Mouse (Mus musculus) lung, adult 2 months (tissue): ENCODE data around the gene Olfr441. TPM values are rescaled to one million over a fixed set of nuclear protein-coding genes. Genes with fewer than 3 reads are reported as not detected.
"Not testable (repeated sequence)": the region's sequence is repeated elsewhere in the genome, so short reads cannot be mapped to it uniquely, and the experiment has no call there.

Experiments used
- DNase-seq: peaks from one replicate; pipeline ENCODE4 v3.0.0; 2022
- H3K4me1 ChIP-seq: fragments of 200-500 bp; 2 replicates; pipeline ENCODE4 v1.6.1; 2011; ENCODE audit warnings: low read length; ENCODE audit not compliant: control insufficient read depth, insufficient read depth
- H3K4me3 ChIP-seq: fragments of 200-500 bp; replicated peaks from 2 replicates; pipeline ENCODE3; 2011; ENCODE audit warnings: low read depth, mild to moderate bottlenecking, control low read depth, low read length; ENCODE audit errors: extremely low read depth
- CTCF ChIP-seq: fragments of 200-500 bp; IDR thresholded peaks from 2 replicates; pipeline ENCODE4 v1.5.1; 2011; ENCODE audit warnings: mild to moderate bottlenecking, low read length, control low read depth; ENCODE audit not compliant: insufficient read depth
- POLR2A ChIP-seq: fragments of 200-500 bp; IDR thresholded peaks from 2 replicates; pipeline ENCODE4 v1.6.1; 2011; ENCODE audit warnings: low read depth, mild to moderate bottlenecking, control low read depth, low read length, borderline replicate concordance; ENCODE audit errors: extremely low read depth
- WGBS: fragments of 180-500 bp; shearing (Covaris S2); methylation state at CpG from one replicate; pipeline ENCODE4 v1.1.7; 2018; 5-methylcytosine and 5-hydroxymethylcytosine counted together
- polyA plus RNA-seq: library from polyadenylated mRNA; depleted of rRNA; stranded (reverse); fragments of >200 nt; gene quantifications from 2 replicates; pipeline ENCODE4 v1.2.3, GENCODE M21; 2012; rRNA removed

Olfr441 gene
- not detected in 2 replicates for polyA plus RNA-seq

GRCm38 (mm10) chr6:43106069-43106468 is at the start of gene Olfr441:
Gene Olfr441, plus strand, starts transcription at chr6:43106369.
- H3K4me1 ChIP-seq, DNase-seq, H3K4me3 ChIP-seq: not testable (repeated sequence)
- WGBS, result 88% methylated on average over 1 of the region's 1 CpGs

- 9% methylated on average over 2 of the region's 2 CpGs for WGBS
- no peaks in the 10 kb centered on the region for H3K4me1 ChIP-seq
- TF ChIP-seq CTCF (no peak), POLR2A (no peak)
- H3K4me3 ChIP-seq, result no peak overlapping the region
- no peak for DNase-seq
Observed at GRCm38 (mm10) chr6:43078750-43079149, 27.4 kb upstream of the Olfr441 start.

GRCm38 (mm10) chr6:43081405-43081804 is 24.8 kb upstream of the Olfr441 start:
- not testable (repeated sequence) for DNase-seq, H3K4me3 ChIP-seq, H3K4me1 ChIP-seq

GRCm38 (mm10) chr6:43146267-43146666 is 40.1 kb downstream of the Olfr441 start, which contains the start of gene Olfr237-ps1:
Gene Olfr237-ps1, plus strand, starts transcription at chr6:43146567.
- DNase-seq, H3K4me3 ChIP-seq, H3K4me1 ChIP-seq: not testable (repeated sequence)
- 73% methylated on average over 2 of the region's 2 CpGs for WGBS

DNA sequence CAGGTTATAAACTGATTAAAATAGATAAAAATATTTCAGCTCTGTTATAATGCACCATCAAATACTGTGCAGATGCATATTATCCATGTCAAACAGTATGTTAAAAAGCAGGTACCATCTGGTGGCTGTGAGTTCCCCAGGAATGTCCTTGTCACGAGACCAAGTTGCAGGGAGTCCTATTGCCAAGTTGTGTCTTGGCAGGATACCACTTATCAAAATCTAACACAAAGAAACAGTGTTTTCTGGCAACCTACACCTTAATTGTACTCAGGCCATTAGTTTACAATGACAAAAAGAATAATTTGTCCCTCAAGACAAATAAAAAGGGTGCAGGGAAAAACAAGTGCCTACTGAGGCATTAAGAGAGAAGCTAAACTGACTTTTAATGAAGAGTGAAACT is 53.3 kb downstream of the Olfr441 start:
- H3K4me3 ChIP-seq, result no peak overlapping the region
- DNase-seq, result no peak
- 39% methylated on average over 1 of the region's 1 CpGs for WGBS
- TF ChIP-seq POLR2A, result no peak
- no peak for TF ChIP-seq CTCF
- no peaks in the 10 kb centered on the region for H3K4me1 ChIP-seq

GRCm38 (mm10) chr6:43162982-43163381 is 56.8 kb downstream of the Olfr441 start, which contains the start of gene Olfr437:
Gene Olfr437, plus strand, starts transcription at chr6:43163282.
- TF ChIP-seq CTCF, result no peak
- TF ChIP-seq POLR2A, result no peak
- Histone ChIP-seq H3K4me1 (no peaks in the 10 kb centered on the region), H3K4me3 (no peak within 1 kb of the TSS)
- 62% methylated on average over 3 of the region's 3 CpGs for WGBS
- no peak for DNase-seq

- DNase-seq, result no peak
- Histone ChIP-seq H3K4me3 (no peak overlapping the region), H3K4me1 (no peaks in the 10 kb centered on the region)
- TF ChIP-seq POLR2A, result no peak
- no peak for TF ChIP-seq CTCF
- WGBS, result 91% methylated on average over 4 of the region's 4 CpGs
Observed at GRCm38 (mm10) chr6:43167246-43167645, 61.1 kb downstream of the Olfr441 start.

Other genes starting within 250 kb of the Olfr441 start
- gene Olfr448, start 215.9 kb upstream of the Olfr441 start, polyA plus RNA-seq, result not detected in 2 replicates
- gene Olfr447, start 197.5 kb upstream of the Olfr441 start, polyA plus RNA-seq, result not detected in 2 replicates
- not detected in 2 replicates for gene Olfr446, start 185.0 kb upstream of the Olfr441 start, polyA plus RNA-seq
- not detected in 2 replicates for gene Olfr444, start 157.3 kb upstream of the Olfr441 start, polyA plus RNA-seq
- gene Olfr237-ps1, start 40.2 kb downstream of the Olfr441 start, polyA plus RNA-seq, result not detected in 2 replicates
- gene Olfr437, start 56.9 kb downstream of the Olfr441 start, polyA plus RNA-seq, result not detected in 2 replicates
- not detected in 2 replicates for gene Olfr13, start 65.8 kb downstream of the Olfr441 start, polyA plus RNA-seq
- gene Olfr435, start 90.8 kb downstream of the Olfr441 start, polyA plus RNA-seq, result not detected in 2 replicates
- gene Olfr434, start 106.7 kb downstream of the Olfr441 start, polyA plus RNA-seq, result not detected in 2 replicates
- not detected in 2 replicates for gene Olfr47, start 125.2 kb downstream of the Olfr441 start, polyA plus RNA-seq
- gene Arhgef5, start 159.2 kb downstream of the Olfr441 start, polyA plus RNA-seq, result 22.8 and 33.5 TPM in 2 replicates
- 0.11 and 0.13 TPM in 2 replicates for gene Nobox, start 203.2 kb downstream of the Olfr441 start, polyA plus RNA-seq